Mouse (Mus musculus) erythroblast, embryonic 14.5 days (primary cell): ENCODE results near the gene Kcnma1.

Experiments used
- GATA1 ChIP-seq: IDR thresholded peaks from 2 replicates; pipeline ENCODE4 v1.6.1; 2012; ENCODE audit warnings: low read length, inconsistent platforms, mixed read lengths
- TAL1 ChIP-seq: IDR thresholded peaks from 3 replicates; pipeline ENCODE4 v1.6.1; 2012; ENCODE audit warnings: low read length, inconsistent platforms, mixed read lengths

DNA sequence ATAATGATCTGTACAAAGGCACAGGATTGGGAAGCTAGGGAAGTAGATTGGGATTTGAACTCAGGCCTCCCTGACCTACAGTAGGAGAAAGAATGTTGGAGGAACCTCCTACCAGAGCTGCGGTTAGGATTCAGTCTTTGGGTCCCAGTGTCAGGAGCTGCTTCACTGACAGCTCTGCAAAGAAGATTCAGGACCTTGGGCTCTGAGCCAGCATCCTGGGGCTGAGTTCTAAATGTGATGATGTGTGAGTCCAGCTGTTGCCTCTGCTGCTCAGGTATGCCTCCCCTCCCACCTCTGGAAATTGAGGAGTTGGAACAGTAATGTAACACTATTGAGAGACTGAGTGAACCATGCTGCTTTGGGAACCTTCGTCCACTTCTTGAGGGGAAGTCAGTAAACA lies 266.3 kb downstream of the Kcnma1 start:
- no peak for TF ChIP-seq GATA1
- TF ChIP-seq TAL1: no peak
